Mouse (Mus musculus): ENCODE results near the gene Atp13a3.

The Atp13a3 gene

DNA sequence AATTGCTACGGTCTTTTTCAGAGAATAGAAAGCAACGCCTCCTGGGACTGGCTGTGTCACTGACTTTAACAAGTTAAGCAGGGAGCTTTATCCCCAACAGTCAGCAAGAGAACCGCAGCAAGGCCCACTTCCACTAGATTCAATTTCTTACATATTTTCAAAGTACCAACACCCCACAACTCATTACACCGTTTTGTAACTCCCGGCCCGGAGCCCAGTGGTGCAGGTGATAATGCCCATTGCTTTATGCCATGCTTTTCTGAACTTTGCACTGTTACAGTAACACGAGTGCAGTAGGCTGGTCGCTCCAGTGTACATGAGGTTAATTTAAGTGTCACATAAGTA is 95.6 kb downstream of the Atp13a3 start:
- no peak for DNase-seq

DNA sequence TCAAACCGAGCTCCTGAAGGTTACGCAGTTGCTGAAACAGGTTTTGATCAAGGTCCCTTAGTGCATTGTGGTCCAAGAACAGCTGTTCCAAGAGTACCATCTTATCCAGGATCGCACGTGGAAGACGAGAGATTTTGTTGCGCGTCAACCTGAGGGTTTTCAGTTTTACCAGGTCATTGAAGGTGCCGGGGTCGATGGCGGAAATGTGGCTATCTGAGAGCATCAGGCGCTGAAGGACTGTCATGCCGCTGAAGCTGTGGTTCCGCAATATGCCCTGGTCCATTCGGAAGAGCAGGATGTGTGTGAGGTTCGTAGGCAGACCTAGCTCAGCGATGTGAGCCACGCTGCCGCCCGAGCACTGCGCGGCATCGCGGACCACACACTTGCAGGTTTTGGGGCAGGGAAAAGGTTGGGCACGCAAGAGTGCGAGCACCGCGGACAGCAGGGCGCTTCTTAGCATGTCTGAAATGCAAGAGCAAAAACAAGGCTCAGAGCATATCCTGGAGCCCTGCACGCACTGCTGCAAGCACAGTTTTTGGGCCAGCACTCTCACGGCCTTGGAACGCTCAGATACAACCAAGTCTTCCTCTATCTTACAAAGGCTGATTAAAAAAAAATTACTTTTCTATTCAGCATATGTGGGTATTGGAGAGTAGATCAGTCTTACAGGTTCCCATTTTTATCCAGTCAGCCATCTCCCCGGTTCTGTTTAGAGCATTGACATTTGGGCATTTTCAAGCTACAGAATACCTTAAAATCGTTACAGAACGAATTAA is 96.2 kb downstream of the Atp13a3 start:
- peak; percentile 15 for DNase-seq

DNA sequence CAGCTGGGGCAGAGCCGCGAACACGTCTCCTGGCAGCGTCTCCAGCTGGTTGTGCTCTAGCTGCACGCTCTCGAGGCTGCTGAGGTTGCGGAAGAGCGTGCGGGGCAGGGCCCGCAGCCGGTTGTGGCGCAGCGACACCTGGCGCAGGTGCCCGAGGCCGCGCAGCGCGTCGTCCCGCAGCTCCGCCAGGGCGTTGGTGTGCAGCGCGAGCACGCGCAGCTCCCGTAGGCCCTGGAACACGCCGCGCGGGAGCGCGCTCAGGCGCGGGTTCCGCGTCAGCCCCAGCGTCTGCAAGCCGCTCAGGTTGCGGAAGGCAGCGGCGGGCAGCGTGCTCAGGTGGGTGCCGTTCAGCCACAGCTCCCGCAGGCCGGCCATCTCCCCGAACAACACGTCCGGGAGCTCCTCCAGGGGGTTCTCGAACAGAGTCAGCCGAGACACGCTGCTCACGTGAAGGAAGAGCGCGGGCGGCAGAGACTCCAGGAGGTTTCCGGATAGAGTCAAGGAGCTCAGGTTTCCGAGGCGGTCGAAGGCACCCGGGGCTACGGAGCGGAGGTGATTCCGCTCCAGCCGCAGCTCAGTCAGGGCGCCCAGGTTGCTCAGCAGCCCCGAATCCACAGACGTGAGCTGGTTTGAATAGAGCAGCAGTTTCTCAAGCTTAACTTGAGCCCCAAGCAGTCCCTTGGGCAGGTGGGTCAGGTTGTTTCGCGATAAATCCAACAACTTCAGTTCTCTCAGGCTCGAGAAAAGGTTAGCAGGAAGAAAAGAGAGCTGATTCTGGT is 97.0 kb downstream of the Atp13a3 start:
- DNase-seq: peak; percentile 24

DNA sequence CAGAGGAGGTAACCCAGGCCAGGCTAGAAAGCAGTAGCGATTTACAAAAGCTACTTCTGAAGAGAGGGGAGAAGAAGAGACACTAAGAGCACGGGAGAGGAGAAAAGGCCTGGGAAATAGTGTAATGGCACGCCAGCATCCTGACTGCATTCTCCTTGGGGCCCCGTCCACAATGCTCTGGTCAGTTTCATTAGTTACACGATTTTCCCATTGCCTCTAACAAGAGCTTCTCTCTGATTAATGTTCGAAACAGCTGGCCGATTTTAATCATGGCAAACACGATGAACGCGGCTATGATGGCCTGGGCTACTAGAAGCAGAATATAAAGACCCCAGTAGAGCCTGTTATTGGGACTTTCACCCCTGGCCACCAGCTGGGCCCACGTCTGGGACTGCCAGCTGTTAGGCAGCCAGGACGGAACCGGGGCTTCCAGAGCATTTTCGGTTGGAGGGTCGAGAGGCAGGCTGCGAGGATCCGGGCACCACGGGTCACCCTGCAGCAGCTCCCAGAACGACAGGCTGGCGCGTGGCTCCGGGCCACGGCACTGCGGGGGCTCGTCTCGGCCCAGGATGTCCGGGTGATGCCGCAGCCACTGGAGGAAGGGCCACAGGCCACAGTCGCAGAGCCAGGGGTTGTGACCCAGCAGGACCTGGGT is 97.7 kb downstream of the Atp13a3 start:
- peak; percentile 11 for DNase-seq

DNA sequence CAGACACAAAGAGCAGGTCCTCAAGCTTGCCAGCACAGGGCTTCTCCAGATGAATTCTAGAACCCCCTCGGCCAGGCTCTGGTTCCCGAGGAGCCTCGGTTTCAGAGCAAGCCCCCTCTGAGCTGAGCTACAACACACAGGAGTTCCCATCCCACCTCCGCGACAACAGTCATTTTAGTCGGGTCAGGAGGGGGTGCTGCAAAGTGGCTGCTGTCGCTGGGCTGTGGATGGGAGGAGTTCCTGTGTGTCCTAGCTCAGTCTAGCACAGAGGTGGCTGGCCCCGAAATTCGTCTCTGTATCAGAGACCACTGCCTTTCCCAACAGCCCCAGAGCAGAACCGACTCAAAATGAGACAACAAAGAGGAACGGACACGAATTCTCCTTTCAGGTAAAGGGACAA is 98.5 kb downstream of the Atp13a3 start:
- DNase-seq: no peak

DNA sequence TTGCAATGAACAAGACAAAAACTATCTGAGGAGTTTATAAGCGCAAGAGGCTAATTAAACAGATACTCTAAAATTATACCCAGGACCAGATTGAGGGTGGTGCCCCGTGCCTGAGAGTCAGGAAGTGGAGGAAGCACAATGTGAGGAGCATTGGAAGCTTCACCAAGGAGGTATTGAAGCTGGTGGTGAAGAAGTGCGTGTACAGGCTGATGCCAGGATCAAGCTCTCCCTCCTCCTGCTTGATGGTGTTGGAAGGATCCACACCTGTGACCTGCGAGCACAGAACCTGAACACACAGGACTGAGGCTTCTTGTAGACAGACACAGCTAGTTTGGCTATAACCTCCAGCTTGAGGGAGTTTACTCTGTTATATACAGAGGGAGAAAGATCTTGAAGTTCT is 99.7 kb downstream of the Atp13a3 start:
- no peak for DNase-seq

DNA sequence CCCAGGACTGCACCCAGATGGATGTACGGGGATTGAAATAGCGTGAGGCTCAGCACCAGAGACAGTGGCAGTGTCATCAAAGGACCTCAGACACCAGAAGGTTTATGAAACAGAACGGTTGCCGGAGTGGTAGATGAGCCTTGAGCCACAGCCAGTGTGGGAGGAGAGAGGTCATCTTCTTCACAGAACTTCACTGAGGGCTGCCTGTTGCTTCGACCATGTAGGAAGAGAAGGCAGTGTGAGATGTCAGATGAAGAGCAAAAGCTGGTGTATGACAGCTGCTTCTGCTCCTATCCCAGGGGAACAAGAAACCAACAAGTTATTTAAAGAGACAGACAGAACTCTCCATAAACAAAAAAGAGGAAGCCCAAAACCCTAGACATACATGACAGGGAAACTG is 101.5 kb downstream of the Atp13a3 start:
- peak; percentile 56 for DNase-seq

DNA sequence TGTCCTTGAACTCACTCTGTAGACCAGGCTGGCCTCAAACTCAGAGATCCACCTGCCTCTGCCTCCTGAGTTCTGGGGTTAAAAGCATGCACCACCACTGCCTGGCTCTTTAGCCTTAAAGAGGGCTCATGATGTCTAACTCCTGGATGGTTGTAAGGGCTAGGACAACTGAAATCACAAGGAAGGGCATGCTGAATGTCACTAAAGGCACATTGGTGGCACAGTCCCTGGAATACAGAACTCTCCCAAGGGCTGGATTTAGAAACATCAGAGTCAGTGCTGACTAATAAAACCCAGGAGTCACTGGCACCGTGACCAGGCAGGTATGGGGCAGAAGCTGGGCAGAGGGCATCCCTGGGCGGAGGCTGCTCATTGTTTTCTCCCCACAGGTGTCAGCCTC is 102.4 kb downstream of the Atp13a3 start:
- DNase-seq: no peak

DNA sequence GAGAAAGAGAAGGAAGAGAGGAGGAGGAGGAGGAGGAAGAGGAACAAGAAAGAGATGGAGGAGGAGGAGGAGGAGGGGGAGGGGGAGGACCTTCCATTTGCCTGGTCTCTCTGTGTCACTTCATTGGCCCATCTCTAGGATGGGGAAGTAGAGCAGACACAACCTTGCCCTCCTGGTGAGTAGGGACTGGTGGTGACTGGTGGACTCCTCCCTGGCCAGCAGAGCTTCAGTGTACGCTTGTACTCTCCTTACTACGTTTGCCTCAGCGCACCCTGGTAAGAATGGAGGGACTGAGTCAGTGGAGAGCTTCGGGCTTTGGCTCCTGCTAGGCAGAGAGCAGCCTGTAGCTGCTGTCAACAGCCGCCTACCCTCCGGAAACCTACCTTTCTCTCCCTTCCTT is 103.1 kb downstream of the Atp13a3 start:
- DNase-seq: no peak

DNA sequence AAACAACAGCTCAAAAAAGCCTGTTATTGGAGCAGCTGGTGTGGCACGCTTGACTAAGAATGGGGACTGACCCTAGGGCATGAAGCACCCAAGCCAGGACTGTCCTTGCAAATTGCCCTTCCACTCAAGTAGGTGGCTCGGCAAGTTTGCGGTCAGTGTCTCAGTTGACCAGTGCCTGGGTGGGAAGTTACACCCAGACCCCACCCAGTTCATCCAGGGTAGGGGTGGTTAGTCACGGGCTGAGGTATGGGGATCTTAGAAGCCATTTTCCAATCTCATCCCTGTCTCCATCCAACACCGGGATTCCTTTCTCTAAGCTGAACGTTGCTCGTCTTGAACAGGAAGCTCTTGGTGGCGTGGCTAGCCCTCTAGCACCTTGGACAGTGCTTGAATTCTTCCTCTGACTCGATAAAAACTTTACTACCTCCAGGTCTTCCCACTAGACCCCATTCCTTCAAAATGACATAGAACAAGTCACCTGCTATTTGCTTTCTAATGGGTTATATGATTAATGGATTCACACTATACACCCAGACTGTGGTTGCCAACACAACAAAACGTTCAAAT is 106.0 kb downstream of the Atp13a3 start:
- no peak for DNase-seq

DNA sequence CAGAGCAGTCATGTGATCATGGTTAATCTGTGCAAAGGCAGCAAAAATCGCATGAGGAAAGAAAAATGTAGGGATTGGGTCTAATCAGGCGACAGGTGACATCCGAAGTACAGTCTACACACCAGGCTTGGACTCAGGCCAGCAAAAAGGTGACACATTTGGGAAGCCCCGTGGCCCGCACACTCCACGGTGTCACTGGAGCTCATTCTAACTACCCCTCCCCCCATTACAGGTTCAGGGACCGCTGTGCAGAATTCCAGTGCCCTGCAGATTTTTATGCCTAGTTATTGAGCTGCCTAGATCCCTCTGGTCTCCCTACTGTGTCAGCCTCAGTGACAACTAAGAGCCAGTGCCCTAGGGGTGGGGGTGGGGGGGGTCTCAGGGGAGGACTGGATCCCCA is 108.3 kb downstream of the Atp13a3 start:
- DNase-seq: no peak

DNA sequence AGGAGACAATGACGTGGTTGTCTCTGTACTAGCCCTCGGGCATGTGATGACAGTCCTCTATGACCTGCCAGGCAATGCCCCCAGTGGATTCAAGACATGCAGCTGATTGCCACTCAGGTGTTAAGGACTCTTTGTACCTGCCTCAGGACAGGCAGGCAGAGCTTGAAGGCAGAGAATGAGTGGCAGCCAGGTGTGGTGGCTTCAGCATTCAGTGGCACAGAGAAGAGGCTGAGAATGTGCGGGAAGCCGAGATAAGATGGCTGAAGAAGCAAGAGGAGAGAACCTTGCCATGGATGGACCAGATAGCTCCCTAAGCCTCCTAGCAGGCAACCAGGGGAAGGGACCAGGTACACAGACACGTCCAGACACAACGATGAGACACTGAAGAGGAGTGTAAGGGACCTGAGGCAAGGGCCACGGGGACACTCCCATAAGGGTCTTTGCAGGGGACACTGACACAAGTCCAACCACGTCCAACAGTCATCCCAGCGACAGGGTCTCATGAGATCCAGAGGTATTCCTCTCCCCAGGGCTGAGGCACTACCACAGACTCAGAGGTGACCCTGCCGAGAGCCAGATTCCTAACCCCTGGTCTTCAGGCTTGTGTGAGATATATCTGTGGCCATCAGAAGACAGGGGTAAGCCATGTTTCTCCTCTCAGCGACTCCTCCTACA is 109.0 kb downstream of the Atp13a3 start:
- no peak for DNase-seq

DNA sequence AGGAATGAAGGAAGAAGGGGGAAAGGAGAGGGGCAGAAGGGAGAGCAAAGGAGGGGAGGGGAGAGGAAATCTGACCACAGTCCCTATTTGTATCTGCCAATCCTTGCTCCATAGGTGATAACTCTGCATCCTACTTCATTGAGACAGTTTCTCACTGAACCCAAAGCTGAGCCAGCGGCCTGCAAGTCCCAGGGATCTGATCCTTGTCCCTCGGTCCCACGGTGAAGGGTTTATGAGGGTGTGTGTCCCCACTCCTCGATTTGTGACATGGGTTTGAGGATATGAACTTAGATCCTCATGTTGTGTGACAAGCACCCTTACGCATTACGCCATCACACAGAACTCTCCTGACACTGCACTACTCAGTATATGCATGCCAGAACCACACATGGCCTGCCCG is 110.7 kb downstream of the Atp13a3 start:
- no peak for DNase-seq

DNA sequence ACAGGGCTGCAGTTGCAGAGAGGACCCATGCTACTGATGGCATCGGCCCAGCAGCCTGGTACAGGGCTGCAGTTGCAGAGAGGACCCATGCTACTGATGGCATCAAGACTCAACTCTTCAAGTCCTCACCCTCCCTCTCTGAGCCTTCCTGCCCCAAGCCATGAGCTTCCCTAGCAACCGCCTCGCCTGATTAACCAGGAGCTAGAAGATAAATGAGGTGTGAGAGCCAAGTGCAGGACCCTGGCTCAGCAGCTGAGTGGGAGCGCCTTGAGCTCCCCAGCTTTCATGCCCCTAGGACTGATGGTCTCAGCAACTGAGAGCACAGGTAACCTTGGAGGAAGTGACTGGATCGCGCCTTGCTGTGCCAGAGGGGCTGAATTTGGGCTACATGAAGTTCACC is 115.3 kb downstream of the Atp13a3 start:
- no peak for DNase-seq

DNA sequence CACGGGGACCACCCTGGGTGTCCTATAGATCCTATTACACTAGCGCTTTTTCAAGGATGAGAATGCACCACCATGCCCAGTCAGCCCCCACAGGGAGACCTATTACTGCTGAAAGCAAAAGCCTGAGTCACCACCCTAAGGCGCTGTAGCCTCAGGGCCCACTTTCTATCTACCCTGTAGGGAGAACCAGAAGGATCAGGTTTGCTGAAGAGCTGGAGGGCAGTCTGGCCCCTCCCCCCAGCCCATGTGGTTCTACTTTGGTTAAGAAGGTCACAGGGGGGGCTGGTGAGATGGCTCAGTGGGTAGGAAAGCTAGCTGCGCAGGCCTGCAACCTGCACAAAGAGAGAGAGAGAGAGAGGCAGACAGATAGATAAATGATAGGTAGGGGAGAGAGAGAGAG is 120.1 kb downstream of the Atp13a3 start:
- no peak for DNase-seq

DNA sequence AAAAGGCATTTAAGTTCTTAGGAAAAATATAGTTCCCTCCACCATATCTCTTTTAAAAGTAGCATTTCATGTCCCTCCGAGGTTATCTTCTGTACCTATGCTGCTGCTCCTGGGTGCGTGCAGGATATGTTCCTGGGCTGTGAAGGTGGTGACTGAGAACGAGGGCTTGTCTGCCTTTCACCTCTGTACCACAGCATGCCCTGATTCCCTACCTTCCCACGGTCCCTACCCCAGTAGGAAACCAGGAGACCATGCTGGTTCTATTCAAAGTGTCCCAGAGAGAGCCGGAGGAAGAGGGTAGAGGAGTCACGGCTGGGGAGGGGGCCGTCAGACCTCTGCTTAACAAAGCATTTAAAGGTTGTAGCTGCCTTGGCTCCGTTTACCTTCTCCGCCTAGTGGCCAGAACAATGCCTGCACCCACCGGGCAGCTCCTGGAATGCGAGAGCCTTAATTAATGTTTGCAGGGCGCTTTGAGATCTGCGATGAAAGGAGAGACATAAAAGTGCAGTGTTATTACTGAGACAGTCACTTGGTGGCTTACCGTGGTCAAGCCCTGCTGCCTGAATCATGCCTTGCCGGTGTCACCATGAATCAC is 121.9 kb downstream of the Atp13a3 start:
- peak; percentile 51 for DNase-seq

DNA sequence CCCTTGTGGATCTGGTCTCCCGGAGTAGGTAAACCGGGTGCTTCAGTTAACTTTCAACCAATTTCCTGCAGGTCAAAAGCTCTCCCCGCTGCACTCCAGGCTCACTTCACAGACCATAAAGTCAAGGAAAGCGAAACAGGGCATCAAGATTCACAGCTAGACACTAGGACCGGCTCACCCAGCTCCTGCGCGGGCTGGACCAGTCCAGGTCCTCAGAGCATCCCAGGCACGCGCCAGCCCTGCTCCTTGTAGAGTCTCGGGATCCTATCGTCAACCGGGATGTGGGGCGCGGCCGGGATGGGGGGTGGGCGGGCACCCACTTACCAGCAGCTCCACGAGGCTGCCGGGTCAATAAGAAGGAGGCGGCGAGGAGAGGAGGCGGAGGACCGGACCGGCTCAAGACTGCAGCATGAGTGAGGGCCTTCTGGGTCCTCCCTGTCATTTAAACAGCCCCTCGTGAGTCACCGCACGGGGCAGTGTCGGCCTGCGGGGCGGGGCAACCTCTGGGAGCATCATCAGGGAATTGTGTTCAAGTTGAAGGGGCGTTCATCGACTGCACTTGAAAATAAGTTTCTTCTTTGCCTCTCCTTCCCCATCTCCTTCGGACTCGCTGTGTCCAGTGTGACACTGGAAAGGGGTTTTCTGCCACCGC is 122.8 kb downstream of the Atp13a3 start, which contains the start of gene Lrrc15:
TSS of gene Lrrc15 (minus strand) at position 413 of the 652 bp plus-strand sequence.
- no peak for DNase-seq

DNA sequence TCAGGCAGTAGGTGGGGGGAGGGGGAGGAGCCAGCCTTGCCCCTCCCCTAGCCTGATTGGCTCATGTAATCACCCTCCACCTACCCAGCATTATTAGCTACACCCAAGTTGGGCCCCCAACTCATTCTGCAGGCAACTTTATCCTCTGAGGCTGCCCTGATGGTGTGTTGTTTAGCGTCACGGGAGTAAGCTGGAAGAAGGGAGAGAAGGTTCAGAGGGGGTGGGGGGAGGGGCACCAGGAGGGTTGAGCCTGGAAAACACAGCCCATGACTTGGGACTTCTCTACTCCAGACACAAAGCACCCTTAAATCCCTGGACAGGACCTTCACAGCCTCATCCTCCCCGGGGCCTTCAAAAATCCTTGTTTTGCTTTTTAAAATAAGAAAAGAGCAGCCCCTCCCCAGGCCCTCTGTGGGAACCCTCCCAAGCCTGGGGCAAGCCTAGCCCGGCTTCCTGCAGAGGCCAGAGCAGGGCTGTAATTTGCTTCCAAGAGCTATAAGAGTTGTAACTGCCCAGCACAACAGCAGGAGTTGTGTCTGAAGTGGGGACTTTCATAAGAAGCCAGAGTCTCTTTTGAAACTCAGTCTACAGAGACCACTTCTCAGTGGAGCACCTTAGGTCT is 125.0 kb downstream of the Atp13a3 start:
- no peak for DNase-seq

DNA sequence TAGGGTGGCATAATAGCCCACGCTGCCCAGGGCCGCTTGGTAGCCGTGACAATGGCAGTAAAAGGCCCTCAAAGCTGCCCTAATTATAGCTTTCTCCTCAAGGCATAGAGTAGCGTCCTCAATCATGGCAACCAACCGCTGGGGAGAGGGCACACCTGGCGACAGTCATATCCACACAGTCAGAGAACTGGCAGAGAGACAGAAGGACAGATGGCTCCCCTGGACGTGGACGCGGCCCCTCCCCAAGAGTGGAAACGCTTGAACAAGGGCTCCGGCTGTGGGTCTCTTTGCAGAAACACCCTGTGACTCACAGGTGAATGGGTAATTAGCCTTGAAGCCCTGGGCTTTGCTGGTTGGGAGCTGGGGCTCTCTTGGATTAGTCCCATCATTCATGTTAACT is 127.4 kb downstream of the Atp13a3 start:
- no peak for DNase-seq

DNA sequence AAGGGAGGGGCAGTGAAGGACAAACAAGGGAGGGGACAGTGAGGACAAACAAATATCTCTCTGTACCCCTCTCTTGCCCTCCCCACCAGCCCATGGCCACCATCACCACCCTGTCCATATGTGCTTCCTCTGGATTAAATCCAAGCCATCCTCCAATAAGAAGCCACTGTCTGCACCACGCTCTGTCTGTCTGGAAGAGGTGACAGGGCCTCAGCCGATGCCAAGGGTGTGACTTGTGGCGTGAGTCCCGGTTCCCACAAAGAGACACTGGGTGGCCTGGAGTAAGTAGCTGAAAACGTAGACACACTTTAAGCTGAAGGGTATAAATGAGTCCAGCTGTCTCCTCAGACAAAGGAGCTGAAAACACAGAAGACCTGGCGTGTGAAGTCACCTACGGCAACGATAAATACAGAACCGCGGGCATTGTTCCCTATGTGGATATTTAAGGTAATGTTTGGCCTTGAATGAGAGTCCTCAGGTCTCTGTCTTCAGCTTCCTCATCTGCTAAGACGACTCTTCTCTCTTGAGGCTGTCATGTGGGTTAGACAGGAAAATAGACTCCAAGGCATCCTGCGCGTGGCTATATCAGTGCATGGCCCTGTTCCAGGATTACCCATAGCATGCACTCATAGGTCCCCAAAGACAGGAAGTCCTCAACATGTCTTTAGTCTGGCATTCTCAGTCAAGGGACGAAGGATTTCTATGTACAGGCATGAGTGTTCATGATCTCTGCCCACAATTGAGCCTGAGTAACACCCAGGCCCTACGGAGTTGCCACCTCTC is 130.0 kb downstream of the Atp13a3 start:
- DNase-seq: no peak

DNA sequence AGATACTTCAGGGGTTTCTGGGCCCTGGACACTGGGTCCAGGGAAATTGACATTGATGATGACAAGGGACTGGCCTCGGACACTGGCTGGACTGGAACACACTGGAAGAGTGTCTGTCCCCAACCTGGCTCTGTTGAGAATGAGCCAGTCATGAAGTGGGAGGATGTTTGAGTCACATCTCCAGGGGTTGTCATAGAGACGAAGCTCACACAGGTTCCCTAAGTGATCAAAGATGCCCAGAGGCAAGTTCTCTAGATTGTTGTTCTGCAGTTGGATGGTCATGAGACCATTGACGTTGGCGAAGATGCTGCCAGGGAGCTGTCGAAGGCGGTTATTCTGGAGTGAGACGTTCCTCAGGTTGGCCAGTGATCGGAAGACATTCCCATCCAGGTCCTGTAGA is 132.7 kb downstream of the Atp13a3 start:
- no peak for DNase-seq
